Mouse (Mus musculus) frontal cortex, adult (tissue): ENCODE results near the gene Cabp2.

ENCODE experiments used
- ATAC-seq: cut with Nextera tagmentation; 2 replicates; pipeline ENCODE4 v1.9.2; 2017; ENCODE audit warnings: mild to moderate bottlenecking, moderate library complexity, mixed read lengths; ENCODE audit not compliant: low TSS enrichment

Gene Cabp2

DNA sequence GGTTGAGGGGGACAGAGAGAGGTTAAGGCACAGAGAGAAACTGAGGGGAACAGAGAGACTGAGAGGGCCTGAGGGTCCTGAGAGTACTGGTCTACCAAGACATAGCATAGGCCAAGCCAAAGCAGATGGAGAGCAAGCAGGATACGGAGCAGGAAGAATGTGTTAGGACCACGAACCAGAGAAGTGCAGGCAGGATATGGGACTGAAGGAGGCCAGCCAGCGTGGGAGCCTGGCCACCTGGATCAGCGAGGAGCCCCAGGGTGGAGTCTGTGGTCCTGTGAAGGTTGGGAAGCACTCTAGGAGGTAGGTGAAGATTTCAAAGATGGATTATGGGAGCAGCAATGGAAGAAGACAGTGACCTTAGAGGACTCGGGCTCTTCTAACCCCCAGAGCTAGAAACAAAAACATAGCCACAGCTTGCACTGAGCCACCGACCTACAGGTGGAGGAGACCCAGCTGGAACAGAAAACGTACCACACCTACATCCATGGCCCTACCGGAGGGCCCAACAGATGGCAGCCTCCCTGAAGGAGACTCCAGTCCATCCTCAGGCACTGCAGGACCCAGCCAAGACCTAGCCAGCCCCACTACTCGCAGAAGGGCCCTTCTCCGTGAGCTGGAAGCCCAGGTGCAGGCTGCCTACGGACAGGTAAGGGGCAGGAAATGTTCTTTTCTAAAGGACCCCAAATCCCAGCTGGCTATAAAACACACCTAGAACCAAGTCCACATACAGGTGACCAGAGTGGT lies 1.0 kb downstream of the Cabp2 start:
- ATAC-seq = no peak

DNA sequence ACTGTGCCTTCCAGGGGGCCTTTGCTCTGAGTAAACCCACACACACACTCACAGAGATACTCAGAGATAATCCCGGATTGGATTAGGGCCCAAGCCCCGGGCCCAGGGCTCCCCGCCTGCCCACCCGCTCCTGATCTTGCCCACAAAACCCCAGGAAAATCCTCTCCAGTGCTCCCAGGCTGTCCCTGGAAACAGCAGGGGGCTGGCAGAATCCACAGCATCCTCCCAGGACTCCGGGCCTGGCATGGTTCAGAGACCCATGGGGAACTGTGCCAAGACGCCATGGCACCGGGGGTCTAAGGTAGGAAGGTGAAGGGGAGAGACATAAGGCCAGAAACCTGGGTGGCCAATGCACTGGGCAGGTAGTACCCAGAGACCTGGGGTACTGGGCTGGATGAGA lies 1.9 kb downstream of the Cabp2 start:
- no peak for ATAC-seq

- ATAC-seq = no peak
Measured at GRCm38 (mm10) chr19:4083826-4084225, 2.4 kb downstream of the Cabp2 start.

DNA sequence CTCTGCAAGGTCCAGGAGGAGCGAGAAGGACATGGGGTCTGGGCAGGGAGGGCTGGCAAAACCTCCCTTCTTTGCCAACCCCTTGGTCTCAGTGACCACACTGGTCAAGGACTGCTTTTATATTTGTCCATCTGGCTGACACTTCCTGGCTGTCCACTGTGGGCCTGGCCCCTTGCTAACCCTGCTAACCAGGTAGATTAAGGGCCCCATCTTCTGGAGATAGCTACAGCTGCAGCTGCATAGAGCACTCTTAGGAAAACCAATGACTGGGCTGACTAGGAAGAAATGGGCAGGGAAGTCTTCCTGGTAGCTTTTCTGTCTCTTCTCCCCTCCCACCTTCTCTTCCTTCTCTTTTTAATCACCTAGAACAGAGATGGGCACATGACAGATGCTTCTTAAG lies 3.6 kb downstream of the Cabp2 start:
- no peak for ATAC-seq

GRCm38 (mm10) chr19:4086156-4086555 lies 4.8 kb downstream of the Cabp2 start:
- ATAC-seq = no peak

GRCm38 (mm10) chr19:4087090-4087489 lies 5.7 kb downstream of the Cabp2 start:
- ATAC-seq = no peak

DNA sequence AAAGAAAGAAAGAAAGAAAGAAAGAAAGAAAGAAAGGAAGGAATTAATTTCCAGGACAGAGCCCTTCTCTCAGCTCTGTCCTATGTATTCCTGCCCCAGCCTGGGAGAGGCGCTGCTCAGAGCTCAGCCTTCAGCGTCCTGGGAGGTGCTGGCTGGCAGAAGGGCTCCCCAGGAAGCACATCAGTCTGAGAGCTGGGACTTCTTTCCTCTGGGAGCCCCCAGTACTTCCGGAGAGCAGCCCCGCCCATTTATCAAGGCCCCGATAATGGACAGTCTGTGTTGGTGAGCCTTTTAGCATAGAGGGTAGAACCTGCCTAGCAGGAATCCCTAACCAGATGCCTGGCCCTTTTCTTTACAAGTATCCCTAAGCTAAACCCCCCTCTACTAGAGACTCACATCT lies 6.8 kb downstream of the Cabp2 start:
- ATAC-seq = no peak

- no peak for ATAC-seq
Measured at GRCm38 (mm10) chr19:4089128-4089527, 7.8 kb downstream of the Cabp2 start.

- ATAC-seq = no peak
Measured at GRCm38 (mm10) chr19:4090446-4090845, 9.1 kb downstream of the Cabp2 start.

- no peak for ATAC-seq
Measured at GRCm38 (mm10) chr19:4091383-4091782, 10.0 kb downstream of the Cabp2 start.

DNA sequence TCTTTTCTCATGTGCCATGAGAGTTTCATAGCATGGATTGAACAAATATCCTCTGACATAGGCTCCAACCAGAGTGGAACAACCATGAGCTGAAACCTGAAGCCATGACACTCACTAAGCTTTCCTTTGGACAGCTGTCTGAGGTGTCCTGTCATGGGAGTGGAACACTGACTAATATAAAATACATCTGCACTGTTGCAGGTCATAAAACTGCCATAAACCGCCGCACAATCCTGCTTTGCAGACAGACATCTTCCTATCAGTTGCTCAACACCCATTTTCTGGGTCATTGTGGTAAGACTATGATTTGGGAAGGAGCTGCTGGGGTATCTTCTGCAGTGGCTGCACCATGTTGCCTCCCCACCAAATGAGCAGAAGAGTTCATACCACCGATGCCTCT lies 11.4 kb downstream of the Cabp2 start:
- no peak for ATAC-seq

DNA sequence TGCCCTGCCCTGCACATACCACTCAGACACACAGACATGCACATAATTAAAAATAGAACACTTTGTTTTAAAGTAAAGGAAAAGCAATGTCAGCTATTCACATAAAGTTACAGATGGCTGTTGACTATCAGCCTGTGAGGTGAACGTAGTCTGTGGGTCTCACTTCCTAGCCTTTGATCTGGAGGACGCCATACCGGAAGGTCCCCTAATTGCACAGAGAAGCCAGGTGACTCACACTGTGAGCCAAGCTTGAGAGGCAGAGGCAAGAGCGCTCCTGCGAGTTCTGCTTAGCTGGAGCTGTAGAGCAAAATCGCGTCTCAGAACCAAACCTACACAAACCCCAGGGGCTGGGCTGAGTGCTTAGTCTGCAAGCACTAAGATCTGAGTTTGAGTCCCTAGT lies 12.4 kb downstream of the Cabp2 start:
- ATAC-seq = no peak

DNA sequence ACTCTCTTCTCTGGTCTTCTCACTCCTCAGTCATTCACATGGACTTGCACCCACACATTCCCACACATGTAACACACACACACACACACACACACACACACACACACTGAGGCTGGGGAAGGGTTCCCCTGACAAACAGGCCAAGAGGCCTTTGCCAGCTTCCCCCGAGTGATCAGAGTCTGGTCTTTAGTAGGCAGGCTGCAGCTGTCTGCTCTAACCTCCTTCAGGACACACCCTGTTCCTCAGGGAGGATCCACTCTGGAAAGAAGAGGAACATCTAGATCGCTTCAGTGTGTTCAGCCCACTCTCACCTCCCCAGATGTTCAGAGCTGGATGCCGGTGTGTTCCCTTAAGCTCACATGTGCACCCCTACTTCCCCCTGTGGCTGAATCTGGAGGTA lies 13.0 kb downstream of the Cabp2 start:
- no peak for ATAC-seq

GRCm38 (mm10) chr19:4094774-4095303 lies 13.5 kb downstream of the Cabp2 start:
- no peak for ATAC-seq

DNA sequence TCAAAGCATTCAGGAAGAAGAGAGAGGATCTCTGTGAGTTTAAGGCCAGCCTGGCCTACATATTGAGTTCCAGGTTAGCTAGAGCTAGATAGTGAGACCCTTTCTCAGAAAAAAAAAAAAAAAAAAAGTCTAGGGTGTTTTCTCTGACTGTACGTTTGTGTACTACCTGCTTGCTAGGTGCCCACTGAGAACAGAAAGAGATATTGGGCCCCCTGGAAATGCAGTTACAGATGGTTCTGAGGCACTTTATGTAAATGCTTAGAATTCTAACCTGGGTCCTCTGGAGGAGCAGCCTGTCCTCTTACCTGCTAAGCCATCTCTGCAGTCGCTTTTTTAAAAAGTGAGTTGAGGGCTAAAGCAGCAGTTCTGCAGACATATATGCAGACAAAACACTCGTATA lies 14.4 kb downstream of the Cabp2 start:
- ATAC-seq = no peak

GRCm38 (mm10) chr19:4096642-4097440 lies 15.5 kb downstream of the Cabp2 start, which contains the start of gene Cdk2ap2:
TSS of gene Cdk2ap2 (plus strand) at chr19:4097182.
- peak; percentile 69 for ATAC-seq

DNA sequence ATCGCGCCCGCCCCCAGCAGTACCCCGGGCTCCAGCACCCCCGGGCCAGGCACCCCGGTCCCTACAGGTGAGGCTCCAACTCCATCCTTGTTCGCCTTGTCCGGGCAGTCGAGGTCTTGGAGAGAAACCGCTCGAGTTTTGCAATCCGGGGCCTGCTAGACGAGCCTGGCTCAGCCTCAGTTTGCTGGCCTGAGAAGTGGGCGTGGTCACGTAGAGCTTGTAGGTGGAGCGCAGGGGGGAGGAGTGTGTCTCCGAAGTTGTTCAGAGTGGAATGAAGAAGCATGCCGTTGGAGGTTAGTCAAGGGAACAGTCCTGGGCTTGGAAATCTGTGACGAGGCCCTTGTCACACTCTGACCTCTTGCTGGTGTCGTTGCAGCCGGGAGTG lies 16.1 kb downstream of the Cabp2 start:
- ATAC-seq = peak; percentile 13; the same call in 1 of the 2 replicates

DNA sequence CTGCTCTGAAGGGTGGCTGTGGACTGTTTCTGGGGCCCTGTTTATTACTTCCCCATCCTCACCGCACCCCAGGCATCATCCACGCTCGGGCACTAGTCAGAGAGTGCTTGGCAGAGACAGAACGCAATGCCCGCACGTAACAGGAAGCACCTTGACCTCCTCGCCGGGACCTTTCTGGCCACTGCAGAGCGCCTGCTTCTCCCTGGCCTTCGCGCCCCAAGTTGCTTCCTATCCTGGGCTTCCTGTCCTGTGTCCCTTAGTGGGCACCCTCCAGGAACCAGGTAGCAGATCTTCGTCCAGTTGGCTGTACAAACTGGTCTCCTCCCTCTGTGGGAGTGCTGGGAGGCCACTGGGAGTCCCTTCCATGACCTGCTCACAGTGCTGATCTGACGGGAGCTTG lies 17.0 kb downstream of the Cabp2 start:
- no peak for ATAC-seq

DNA sequence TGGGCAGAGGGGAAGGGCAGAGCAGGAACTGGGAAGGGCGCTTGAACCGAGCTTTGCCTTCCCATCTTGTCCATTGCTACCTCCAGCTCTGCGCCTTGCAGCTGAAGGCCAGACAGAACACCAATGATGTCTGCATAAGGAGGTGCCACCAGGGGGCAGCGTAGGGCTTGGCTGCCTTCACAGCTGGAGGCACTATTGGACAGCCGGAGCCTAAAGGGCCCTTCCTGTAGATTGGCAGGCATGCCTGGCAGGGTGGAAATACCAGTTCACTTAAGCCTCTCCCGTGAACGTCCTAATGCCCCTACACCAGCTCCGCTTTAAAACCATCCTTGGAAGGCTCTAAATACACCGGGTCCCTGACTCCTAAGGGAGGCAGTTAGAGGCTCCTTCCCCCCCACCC lies 17.7 kb downstream of the Cabp2 start:
- ATAC-seq = peak; percentile 13; the same call in 1 of the 2 replicates

- no peak for ATAC-seq
Measured at GRCm38 (mm10) chr19:4099837-4100717, 18.7 kb downstream of the Cabp2 start, which contains the start of gene Pitpnm1. TSS of gene Pitpnm1 (plus strand) at chr19:4099998.

DNA sequence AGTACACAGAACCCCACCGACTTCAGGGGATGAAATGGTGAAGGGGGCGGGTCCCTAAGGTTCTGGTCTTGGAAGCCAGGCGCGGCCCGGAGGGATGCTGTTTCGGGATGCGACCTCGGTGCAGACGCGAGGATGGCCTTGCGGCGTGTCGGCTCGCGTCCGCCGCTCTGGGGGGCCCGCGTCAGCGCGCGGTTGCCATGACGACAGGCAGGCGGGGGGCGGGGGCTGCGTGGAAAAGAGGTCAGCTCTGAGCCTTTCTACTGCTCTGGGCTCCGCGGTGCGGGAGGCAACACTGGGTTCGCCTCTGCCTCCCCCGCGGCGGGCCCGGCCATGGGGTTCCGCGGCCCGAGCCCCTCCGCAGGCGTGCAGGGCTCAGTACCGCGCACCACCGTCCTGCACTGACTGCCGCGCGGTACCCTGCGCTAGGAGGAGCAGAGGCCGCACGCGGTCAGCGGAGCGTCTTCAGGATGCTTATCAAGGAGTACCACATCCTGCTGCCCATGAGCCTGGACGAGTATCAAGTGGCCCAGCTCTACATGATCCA lies 19.4 kb downstream of the Cabp2 start:
- ATAC-seq = peak; percentile 7; the same call in 1 of the 2 replicates

DNA sequence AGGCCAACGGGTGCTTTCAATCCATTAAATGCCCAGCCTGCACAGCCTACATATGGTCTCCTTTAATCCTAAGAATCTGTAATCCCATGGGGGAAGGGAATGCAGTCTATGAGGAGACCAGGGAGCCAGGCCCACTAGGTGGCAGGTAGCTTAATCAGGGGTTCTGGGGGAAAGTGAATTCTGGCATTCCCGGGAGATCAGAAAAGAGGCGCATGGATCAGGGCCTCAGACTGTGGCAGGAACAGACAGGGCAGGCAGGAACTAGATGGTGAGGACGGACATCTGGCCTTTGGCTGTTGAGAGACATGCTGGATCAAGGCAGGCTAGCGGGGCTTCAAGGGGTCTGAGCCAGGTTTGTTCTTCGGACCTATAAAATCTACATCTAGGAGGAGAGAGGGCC lies 20.1 kb downstream of the Cabp2 start:
- no peak for ATAC-seq
